Mouse (Mus musculus) kidney, embryonic 16.5 days (tissue): ENCODE data around the gene Ahdc1. TPM values are rescaled to one million over a fixed set of nuclear protein-coding genes. Genes with fewer than 3 reads are reported as not detected.
A peak's percentile ranks its signal among the peaks of the same experiment; 100 is the strongest.
"Not testable (repeated sequence)": the region's sequence is repeated elsewhere in the genome, so short reads cannot be mapped to it uniquely, and the experiment has no call there.

ENCODE experiments used
- ATAC-seq: fragments of 200-750 bp; cut with Nextera tagmentation; 2 replicates; pipeline ENCODE4 v1.8.0; 2017; ENCODE audit warnings: moderate TSS enrichment; ENCODE audit not compliant: low FRiP score, low TSS enrichment
- H3K27ac ChIP-seq: fragments of 300-500 bp; sonication (generic); 2 replicates; pipeline ENCODE4 v1.5.1; 2014; ENCODE audit warnings: low read length
- H3K27me3 ChIP-seq: fragments of 300-500 bp; sonication (generic); 2 replicates; pipeline ENCODE4 v1.6.1; 2014; ENCODE audit warnings: low read length, control low read depth, mixed read lengths; ENCODE audit not compliant: insufficient read depth
- H3K36me3 ChIP-seq: fragments of 300-500 bp; sonication (generic); 2 replicates; pipeline ENCODE4 v1.6.1; 2014; ENCODE audit warnings: low read length, control low read depth, mixed read lengths; ENCODE audit not compliant: insufficient read depth
- H3K4me1 ChIP-seq: fragments of 300-500 bp; sonication (generic); 2 replicates; pipeline ENCODE4 v1.6.1; 2014; ENCODE audit warnings: low read length, control low read depth, mixed read lengths; ENCODE audit not compliant: insufficient read depth
- H3K4me2 ChIP-seq: fragments of 300-500 bp; sonication (generic); replicated peaks from 2 replicates; pipeline ENCODE4 v1.6.1; 2014; ENCODE audit warnings: low read depth, low read length
- H3K4me3 ChIP-seq: fragments of 300-500 bp; sonication (generic); 2 replicates; pipeline ENCODE4 v1.5.1; 2014; ENCODE audit warnings: mild to moderate bottlenecking, low read length
- H3K9ac ChIP-seq: fragments of 300-500 bp; sonication (generic); replicated peaks from 2 replicates; pipeline ENCODE4 v1.6.1; 2014; ENCODE audit warnings: low read length
- H3K9me3 ChIP-seq: fragments of 300-500 bp; sonication (generic); 2 replicates; pipeline ENCODE4 v1.6.1; 2016; ENCODE audit warnings: low read length, control low read depth
- WGBS: fragments of 180-500 bp; shearing (Covaris S2); extraction: QIAGEN DNeasy Blood & Tissue Kit; methylation state at CpG from one replicate; pipeline ENCODE4 v1.1.7; 2014; 5-methylcytosine and 5-hydroxymethylcytosine counted together
- polyA plus RNA-seq: library from polyadenylated mRNA; unstranded; fragments of >200 nt; fragmentation: Nextera tagmentation; extraction: Ambion mirVana; gene quantifications from 2 replicates; pipeline ENCODE4 v1.2.1, GENCODE M21; 2015

Gene Ahdc1
- polyA plus RNA-seq, 1 experiment from 2014 or later = 11.7 TPM

DNA sequence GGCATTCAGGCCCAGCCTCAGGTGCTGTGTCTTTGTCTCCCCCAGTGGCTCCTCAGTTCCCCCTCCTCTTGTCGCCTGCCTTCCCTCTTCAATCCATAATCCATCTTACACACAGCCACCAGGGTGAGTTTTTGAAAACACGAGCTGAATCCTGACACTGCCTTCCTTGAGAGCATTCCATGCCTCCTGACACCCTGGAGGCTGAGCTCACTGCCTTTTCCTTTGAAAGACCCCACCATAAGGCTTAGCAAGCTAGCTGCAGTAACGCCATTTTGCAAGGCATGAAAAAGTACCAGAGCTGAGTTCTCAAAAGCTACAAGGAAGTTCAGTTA lies 84.6 kb downstream of the Ahdc1 start:
- not testable (repeated sequence) for H3K36me3 ChIP-seq, H3K27me3 ChIP-seq, H3K9me3 ChIP-seq
- peak overlapping the region; percentile 61 for H3K9ac ChIP-seq
- WGBS = 6% methylated on average over 3 of the region's 3 CpGs
- peak overlapping the region; percentile 16 for H3K4me3 ChIP-seq
- H3K27ac ChIP-seq = peak overlapping the region; percentile 98
- peak; percentile 5; the same call in 1 of the 2 replicates for ATAC-seq
- peak overlapping the region; percentile 44 for H3K4me2 ChIP-seq
- H3K4me1 ChIP-seq = peaks cover 48% of the 10 kb centered on the region

DNA sequence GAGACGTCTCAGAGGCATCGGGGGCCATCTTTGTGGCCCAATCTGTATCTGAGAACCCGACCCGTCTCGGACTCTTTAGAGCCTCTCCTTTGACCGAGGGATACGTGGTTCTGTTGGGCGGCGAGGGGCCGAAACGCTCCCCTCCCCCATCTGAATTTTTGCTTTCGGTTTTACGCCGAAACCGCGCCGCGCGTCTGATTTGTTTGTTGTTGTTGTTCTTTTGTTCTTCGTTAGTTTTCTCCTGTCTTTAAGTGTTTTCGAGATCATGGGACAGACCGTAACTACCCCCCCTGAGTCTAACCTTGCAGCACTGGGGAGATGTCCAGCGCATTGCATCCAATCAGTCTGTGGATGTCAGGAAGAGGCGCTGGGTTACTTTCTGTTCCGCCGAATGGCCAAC lies 85.6 kb downstream of the Ahdc1 start:
- H3K27ac ChIP-seq, H3K27me3 ChIP-seq, H3K36me3 ChIP-seq, H3K4me2 ChIP-seq, H3K9me3 ChIP-seq, ATAC-seq, H3K9ac ChIP-seq: not testable (repeated sequence)
- Histone ChIP-seq H3K4me3 (peak overlapping the region; percentile 34), H3K4me1 (peaks cover 39% of the 10 kb centered on the region)
- 0% methylated on average over 11 of the region's 26 CpGs for whole genome bisulfite sequencing

DNA sequence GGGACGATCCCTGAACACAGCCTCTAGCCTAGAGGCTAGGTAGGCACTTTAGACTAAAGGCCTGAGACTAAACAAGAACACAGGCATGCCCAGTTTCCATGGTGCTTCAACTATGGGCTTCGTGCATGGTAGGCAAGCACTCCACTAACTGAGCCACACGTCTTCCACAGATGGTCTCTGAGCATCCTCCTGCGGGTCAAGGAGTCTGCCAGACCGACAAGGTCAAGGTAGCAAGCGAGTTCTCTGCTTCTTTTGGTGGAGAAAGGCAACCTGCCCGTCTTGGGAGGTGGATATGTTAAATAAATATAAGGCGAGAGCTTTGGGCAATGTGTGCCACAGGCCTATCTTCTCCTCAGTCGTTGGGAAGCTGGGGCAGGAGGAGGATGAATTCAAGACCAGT lies 90.7 kb downstream of the Ahdc1 start:
- whole genome bisulfite sequencing = 76% methylated on average over 9 of the region's 9 CpGs
- Histone ChIP-seq H3K4me1 (peaks cover 20% of the 10 kb centered on the region), H3K27me3 (no peaks in the 10 kb centered on the region), H3K4me2 (no peak overlapping the region), H3K9me3 (no peaks in the 10 kb centered on the region), H3K9ac (no peak overlapping the region), H3K36me3 (no peaks in the 10 kb centered on the region), H3K4me3 (no peak overlapping the region), H3K27ac (no peak overlapping the region)
- no peak for ATAC-seq

DNA sequence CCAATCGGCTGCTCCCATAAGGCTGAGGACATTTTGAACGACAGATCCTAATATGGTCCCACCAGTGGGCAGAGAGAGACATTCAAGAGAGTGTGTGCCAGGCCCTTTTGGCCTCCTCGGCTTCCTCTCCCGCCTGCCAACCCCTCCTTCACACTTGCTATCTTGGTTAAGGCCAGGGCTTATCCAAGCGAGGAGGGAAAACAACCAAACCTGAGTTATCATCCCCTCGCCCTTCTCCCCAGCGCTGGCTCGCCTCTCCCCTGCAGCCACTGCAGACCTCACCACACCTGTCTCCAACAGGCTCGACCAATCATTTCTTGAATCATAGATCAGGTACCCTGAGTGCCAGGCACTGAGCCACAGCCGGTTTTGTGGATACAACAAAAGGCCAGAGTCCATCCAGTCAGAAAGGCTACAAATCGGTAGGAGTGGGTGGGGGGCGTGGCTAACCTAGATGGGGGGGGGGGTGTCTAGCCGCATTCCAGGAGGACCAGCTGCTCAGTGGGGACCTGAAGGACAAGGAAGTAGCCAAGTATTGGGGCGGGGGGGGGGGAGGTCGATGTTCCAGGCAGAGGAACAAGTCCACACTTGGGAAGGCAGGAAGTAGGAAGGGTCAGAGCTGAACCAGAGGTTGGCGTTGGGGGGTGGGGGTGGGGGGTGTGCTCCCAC lies 92.6 kb downstream of the Ahdc1 start:
- no peaks in the 10 kb centered on the region for H3K9me3 ChIP-seq
- H3K4me3 ChIP-seq = no peak overlapping the region
- 18% methylated on average over 14 of the region's 16 CpGs for WGBS
- peak overlapping the region; percentile 53 for H3K9ac ChIP-seq
- no peaks in the 10 kb centered on the region for H3K27me3 ChIP-seq
- peak overlapping the region; percentile 25 for H3K4me2 ChIP-seq
- peak overlapping the region; percentile 93 for H3K27ac ChIP-seq
- peaks cover 29% of the 10 kb centered on the region for H3K4me1 ChIP-seq
- H3K36me3 ChIP-seq = no peaks in the 10 kb centered on the region
- peak; percentile 73 for ATAC-seq

DNA sequence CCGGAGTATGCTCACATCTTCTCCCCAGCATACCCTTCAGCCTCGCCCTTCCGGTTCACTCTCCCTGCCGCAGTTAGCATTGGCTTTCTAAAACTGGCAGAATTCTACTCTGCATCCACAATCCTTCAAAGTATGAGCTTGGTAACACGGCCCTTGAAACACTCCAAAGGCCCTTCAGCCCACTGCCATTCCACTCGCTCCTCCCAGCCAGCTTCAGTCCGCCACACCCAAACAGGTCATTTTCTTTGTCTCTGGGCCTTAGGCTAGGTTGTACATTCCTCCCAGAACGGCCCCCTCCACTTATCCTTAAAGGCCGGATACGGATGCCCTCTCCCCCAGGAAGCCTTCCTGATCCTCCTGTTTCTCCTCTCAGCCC lies 93.1 kb downstream of the Ahdc1 start:
- H3K4me1 ChIP-seq = peaks cover 34% of the 10 kb centered on the region
- H3K4me2 ChIP-seq = peak overlapping the region; percentile 25
- no peaks in the 10 kb centered on the region for H3K36me3 ChIP-seq
- WGBS = 28% methylated on average over 10 of the region's 10 CpGs
- H3K27me3 ChIP-seq = no peaks in the 10 kb centered on the region
- H3K4me3 ChIP-seq = no peak overlapping the region
- peak; percentile 42 for ATAC-seq
- H3K9me3 ChIP-seq = no peaks in the 10 kb centered on the region
- peak overlapping the region; percentile 93 for H3K27ac ChIP-seq
- H3K9ac ChIP-seq = 0 out of 2 replicates have a peak overlapping the region, but pooled peaks have one; percentile 46

DNA sequence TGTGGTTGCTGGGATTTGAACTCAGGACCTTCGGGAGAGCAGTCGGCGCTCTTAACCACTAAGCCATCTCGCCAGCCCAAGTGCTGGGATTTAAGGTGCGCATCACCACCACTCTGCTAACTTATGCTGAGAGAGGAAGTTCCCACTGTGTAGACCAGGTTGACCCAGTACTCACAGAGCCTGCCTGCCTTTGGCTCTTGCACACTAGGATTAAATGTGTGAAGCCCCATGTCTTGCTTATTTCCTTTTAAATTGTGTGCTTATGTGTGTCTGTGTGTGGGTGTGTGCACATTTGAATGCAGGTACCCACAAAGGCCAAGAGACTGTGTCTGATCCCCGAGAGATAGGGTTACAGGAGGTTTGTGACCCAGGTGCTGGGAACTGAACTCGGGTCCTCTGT lies 95.6 kb downstream of the Ahdc1 start:
- H3K36me3 ChIP-seq = no peaks in the 10 kb centered on the region
- no peak overlapping the region for H3K27ac ChIP-seq
- no peak overlapping the region for H3K4me2 ChIP-seq
- H3K4me1 ChIP-seq = peaks cover 35% of the 10 kb centered on the region
- no peaks in the 10 kb centered on the region for H3K27me3 ChIP-seq
- H3K9me3 ChIP-seq = no peaks in the 10 kb centered on the region
- WGBS = 94% methylated on average over 7 of the region's 7 CpGs
- H3K4me3 ChIP-seq = no peak overlapping the region
- no peak for ATAC-seq
- H3K9ac ChIP-seq = no peak overlapping the region

DNA sequence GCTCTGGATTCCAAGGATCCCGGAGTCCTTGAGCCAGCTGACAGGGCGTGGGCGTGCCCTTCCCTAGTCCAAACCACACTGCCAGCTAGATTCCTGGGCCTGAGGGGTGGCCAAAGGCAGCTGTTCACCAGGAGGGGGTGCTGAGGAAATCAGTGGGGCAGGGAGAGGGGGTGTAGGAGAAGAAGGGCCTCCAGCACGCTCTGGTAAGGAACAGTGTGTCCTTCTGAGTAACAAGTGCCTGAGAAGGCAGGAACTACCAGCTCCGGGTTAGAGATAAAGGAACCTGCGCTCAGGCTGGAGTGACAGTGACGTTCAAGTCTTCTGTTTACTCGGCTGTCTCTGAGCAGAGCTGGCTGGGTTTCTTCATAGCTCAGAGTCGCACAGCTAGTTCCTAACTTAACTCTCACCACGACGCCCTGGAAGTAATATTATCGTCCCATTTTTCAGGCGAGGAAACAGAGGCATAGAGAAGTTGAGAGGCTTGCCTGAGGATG lies 96.8 kb downstream of the Ahdc1 start:
- Histone ChIP-seq H3K27me3 (no peaks in the 10 kb centered on the region), H3K9ac (no peak overlapping the region), H3K9me3 (no peaks in the 10 kb centered on the region), H3K4me3 (no peak overlapping the region), H3K36me3 (no peaks in the 10 kb centered on the region), H3K4me1 (peaks cover 32% of the 10 kb centered on the region), H3K27ac (peak overlapping the region; percentile 17; the same call in 1 of the 2 replicates), H3K4me2 (no peak overlapping the region)
- 61% methylated on average over 13 of the region's 13 CpGs for whole genome bisulfite sequencing
- ATAC-seq = no peak

DNA sequence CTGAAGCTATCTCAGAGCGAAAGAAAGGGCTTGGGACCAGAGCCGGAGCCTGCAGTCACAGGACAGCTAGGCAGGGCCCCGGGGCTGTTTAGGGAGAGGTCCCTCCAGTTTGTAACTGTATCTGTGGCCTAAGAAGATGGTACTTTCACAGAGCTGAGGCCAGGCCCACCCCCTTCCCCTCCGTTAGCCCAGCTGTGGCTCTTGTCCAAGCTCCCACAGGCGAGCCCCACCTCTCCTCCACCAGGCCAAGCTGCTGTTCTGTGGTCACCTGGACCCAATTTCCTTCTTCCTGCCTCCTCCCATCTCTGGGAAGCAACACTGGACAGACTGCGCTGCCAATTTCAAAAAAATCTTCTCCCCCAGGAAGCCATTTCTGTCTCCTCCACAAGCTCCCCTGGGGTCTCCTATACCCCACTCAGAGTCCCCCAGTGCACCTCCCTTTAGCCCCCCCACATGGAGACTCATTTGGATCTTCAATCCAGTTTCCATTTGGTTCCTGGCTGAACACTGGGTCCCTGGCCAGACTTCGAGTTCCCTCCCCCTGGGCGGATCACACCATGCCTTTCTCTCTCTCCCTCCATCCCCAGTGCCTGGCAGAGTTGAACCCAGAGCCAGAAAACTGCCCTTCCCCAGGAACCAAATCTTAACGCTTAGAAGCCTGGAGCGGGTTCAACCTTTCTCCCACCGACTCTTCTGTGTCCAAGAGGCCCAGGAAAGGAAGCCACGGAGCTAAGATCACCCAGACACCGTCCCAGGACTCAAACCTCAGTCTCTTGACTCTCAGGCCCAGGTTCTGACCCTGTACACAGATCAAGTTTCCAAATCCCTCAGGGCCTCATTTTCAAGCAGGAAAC lies 97.6 kb downstream of the Ahdc1 start:
- H3K27ac ChIP-seq = peak overlapping the region; percentile 17; the same call in 1 of the 2 replicates
- peak overlapping the region; percentile 12; the same call in 1 of the 2 replicates for H3K9ac ChIP-seq
- ATAC-seq = no peak
- 48% methylated on average over 13 of the region's 13 CpGs for WGBS
- no peak overlapping the region for H3K4me3 ChIP-seq
- no peaks in the 10 kb centered on the region for H3K9me3 ChIP-seq
- no peaks in the 10 kb centered on the region for H3K27me3 ChIP-seq
- peaks cover 31% of the 10 kb centered on the region for H3K4me1 ChIP-seq
- H3K36me3 ChIP-seq = no peaks in the 10 kb centered on the region
- H3K4me2 ChIP-seq = no peak overlapping the region

DNA sequence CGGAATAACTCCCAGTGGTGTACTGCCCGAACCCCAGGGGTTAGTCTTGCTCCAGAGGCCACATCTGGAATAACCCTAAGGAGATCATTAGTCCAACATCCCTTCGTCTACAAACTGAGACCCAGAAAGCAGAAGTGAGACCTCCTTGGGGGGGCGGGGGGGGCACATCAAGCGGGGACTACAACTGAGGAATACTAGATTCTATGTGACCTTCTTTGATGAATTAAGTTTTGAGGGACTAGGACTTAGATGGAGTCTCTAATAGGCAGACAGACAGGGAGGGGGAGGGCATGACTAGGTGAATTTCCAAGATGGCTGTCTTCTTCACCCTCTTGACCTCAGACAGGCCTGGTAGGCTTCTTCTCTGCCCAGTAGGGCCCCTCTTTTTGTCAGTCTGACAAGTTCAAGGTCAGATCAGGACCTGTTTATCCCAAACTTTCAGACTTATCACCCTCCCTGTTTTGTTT lies 98.3 kb downstream of the Ahdc1 start:
- no peaks in the 10 kb centered on the region for H3K9me3 ChIP-seq
- WGBS = 49% methylated on average over 5 of the region's 5 CpGs

More for the DNA sequence above, 98.3 kb downstream of the Ahdc1 start:
- H3K4me2 ChIP-seq = no peak overlapping the region
- H3K4me1 ChIP-seq = peaks cover 25% of the 10 kb centered on the region
- H3K27ac ChIP-seq = no peak overlapping the region
- H3K27me3 ChIP-seq = no peaks in the 10 kb centered on the region
- ATAC-seq = no peak
- H3K9ac ChIP-seq = peak overlapping the region; percentile 12; the same call in 1 of the 2 replicates
- H3K36me3 ChIP-seq = no peaks in the 10 kb centered on the region
- H3K4me3 ChIP-seq = no peak overlapping the region
